Mouse (Mus musculus): ENCODE measurements around the gene Abhd6.

DNA sequence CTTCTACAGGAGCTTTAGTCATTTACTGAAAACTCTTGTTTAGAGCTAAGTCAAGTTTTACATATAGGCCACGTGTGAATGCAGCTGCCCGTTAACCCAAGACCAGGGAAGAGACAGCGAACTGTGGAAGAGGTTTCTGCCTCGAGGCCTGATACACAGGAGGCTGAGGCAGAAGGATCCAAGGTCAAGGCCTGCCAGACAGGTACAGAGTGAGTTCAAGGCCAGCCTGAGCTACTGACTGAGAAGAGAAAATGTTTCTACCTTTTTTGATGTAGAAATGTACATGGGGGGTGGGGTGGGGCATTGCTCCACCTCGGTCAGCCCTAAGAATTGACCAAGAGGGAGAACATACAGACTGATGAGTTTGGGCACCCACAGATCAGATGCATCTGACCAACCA is 53.4 kb downstream of the Abhd6 start:
- TF ChIP-seq CTCF (IDR thresholded peaks at IDR 0.05; ENCODE audit: insufficient read depth, low read length) (no peak), POLR2A (IDR thresholded peaks at IDR 0.05; ENCODE audit: borderline replicate concordance, extremely low read depth, low read depth, low read length) (no peak)

Data from lung, adult 2 months (tissue).